Mouse (Mus musculus): Measurements from ENCODE around the gene Gmppa.

Gene Gmppa

GRCm38 (mm10) chr1:75423780-75424390 lies 11.8 kb upstream of the Gmppa start:
- DNase-seq: no peak

- DNase-seq: peak; percentile 42 to 56
Measured at GRCm38 (mm10) chr1:75425796-75426471, 9.8 kb upstream of the Gmppa start.

GRCm38 (mm10) chr1:75438782-75439181 lies 3.1 kb downstream of the Gmppa start:
- DNase-seq: no peak

- DNase-seq: no peak
Measured at GRCm38 (mm10) chr1:75440661-75441060, 4.9 kb downstream of the Gmppa start.

GRCm38 (mm10) chr1:75441471-75441996 lies 5.8 kb downstream of the Gmppa start:
- no peak for DNase-seq

GRCm38 (mm10) chr1:75442171-75442570 lies 6.4 kb downstream of the Gmppa start:
- no peak for DNase-seq

GRCm38 (mm10) chr1:75442811-75443210 lies 7.1 kb downstream of the Gmppa start:
- DNase-seq: no peak

- no peak for DNase-seq
Measured at GRCm38 (mm10) chr1:75443247-75444024, 7.7 kb downstream of the Gmppa start.

GRCm38 (mm10) chr1:75444208-75444607 lies 8.5 kb downstream of the Gmppa start:
- no peak for DNase-seq

- DNase-seq: no peak
Measured at GRCm38 (mm10) chr1:75445141-75445701, 9.5 kb downstream of the Gmppa start.

GRCm38 (mm10) chr1:75445751-75446611 lies 10.3 kb downstream of the Gmppa start:
- peak; percentile 85 for DNase-seq

GRCm38 (mm10) chr1:75446656-75447055 lies 10.9 kb downstream of the Gmppa start:
- DNase-seq: no peak

- DNase-seq: no peak
Measured at GRCm38 (mm10) chr1:75447265-75448051, 11.7 kb downstream of the Gmppa start.

GRCm38 (mm10) chr1:75448052-75448431 lies 12.3 kb downstream of the Gmppa start:
- no peak for DNase-seq

GRCm38 (mm10) chr1:75448937-75449336 lies 13.2 kb downstream of the Gmppa start:
- no peak for DNase-seq

GRCm38 (mm10) chr1:75449377-75450135 lies 13.8 kb downstream of the Gmppa start:
- peak in 1 of 2 experiments; percentile 14 for DNase-seq

GRCm38 (mm10) chr1:75450314-75451005 lies 14.7 kb downstream of the Gmppa start, which contains the start of gene Asic4:
TSS of gene Asic4 (plus strand) at chr1:75450436.
- DNase-seq: peak; percentile 19 to 21

- DNase-seq: no peak
Measured at GRCm38 (mm10) chr1:75451900-75452299, 16.2 kb downstream of the Gmppa start.

GRCm38 (mm10) chr1:75455433-75455832 lies 19.7 kb downstream of the Gmppa start:
- no peak for DNase-seq

GRCm38 (mm10) chr1:75455948-75456347 lies 20.2 kb downstream of the Gmppa start:
- DNase-seq: no peak

Data from B cell, adult 2 months (primary cell).